Mouse (Mus musculus): Measurements from ENCODE around the gene Serpinb9d.
"Not testable (repeated sequence)": the region's sequence is repeated elsewhere in the genome, so short reads cannot be mapped to it uniquely, and the experiment has no call there.

The Serpinb9d gene

DNA sequence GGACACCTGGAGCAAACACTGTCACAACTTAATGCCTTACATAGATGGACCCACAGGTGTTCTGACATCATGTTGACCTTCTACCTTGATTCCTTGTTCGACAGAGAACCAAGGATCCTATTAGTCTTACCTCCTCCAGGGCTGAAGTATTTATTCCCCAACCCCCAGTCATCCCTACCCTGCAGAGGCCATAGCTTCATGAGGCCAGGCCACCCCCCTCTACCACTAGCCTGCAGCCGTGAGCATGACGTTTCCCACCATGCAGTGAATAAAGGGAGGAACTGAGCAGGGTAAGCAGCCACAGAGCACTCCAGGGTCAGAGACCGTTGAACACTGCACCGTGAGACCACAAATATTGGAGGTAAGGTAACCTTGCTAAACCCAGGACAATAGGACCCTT lies at the start of gene Serpinb9d:
Gene Serpinb9d (plus strand): TSS at position 301 of the 400 bp plus-strand sequence.
- DNase-seq (ENCODE audit: low spot score) = no peak

DNA sequence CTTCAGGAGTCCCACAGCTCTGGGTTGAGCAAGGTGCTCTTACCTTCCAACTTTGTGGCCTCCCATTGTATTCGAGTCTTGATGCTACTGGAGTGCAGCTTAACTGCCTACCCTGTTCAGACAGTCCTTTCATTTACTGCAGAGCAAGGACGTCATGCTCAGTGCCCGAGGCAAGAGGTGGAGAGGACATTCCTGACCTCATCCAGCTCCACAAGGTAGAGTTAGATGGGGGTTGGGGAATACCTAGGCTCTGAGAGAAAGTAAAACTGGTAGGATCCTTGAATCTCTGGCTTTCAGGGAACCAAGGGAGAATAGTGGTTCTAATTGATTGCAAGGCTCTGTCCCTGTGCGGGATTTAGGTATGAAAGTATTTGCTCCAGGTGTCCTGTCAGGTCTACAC lies 33.1 kb upstream of the Serpinb9d start, which contains the start of gene Serpinb9c:
Gene Serpinb9c (minus strand): TSS at position 101 of the 400 bp plus-strand sequence.
- no peak for DNase-seq (ENCODE audit: low spot score)

DNA sequence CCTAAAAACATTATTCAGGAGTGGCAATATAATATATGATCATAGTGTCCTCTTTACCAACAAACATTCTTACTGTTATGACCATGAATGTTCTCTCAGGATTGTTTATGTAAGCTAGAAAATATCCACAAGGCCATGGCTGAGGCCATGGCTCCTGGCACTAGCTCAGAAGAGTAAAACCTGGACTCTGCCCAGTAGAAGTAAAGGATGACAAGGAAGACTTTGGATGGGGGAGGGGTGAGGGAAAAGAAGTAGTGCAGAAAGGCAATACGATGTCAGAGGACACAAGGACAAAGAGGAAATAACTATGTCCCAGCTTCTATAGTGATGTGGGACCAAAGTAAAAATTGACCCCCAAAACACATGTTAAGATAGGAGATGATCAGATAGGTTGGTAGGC lies 2.3 kb upstream of the Serpinb9d start:
- not testable (repeated sequence) for DNase-seq (ENCODE audit: low spot score)

DNA sequence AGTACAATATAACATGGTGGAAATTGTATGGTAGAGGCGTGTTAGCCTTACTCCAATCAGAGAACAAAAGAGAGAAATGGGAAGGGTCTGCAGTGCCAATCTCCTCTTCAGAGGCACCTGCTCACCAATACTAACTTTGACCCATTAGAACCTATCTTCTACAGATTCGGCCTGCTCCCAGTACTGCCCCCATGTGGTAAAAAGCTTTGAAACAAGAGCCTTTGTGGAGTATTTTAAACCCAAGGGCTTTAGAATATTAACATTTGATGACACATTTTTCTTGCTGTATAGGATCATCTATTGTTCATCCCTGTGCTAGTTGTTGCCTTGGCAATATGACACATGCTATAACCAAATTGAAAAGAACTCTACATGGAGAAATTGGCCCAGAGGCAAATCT lies 7.0 kb downstream of the Serpinb9d start:
- no peak for DNase-seq (ENCODE audit: low spot score)

DNA sequence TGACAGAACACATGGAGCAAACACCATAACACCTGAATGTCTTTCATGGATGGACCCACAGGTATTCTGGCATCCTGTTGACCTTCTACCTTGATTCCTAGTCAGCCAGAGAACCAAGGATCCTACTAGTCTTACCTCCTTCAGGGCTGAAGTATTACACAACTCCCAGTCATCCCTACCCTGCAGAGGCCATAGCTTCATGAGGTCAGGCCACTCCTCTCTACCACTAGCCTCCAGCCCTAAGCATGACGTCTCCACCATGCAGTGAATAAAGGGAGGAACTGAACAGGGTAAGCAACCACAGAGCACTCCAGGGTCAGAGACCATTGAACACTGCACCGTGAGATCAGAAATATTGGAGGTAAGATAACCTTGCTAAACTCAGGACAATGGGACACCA lies 56.6 kb downstream of the Serpinb9d start, which contains the start of gene Serpinb9e:
Gene Serpinb9e (plus strand): TSS at position 301 of the 400 bp plus-strand sequence.
- not testable (repeated sequence) for DNase-seq (ENCODE audit: low spot score)

Data from ovary, postnatal 36 days (tissue).